Mouse (Mus musculus): ENCODE results near the gene Clmn. TPM values are rescaled to one million over a fixed set of nuclear protein-coding genes. Genes with fewer than 3 reads are reported as not detected.

The Clmn gene
- polyA plus RNA-seq, 1 experiment from 2014 or later = 3.0 TPM

- Histone ChIP-seq H3K9me3 (ENCODE audit: control insufficient read depth, low read length) (peaks cover 4% of the 10 kb centered on the region; the same call in 1 of the 2 replicates), H3K4me2 (ENCODE audit: low read depth, low read length) (no peak overlapping the region), H3K9ac (ENCODE audit: low read depth, low read length) (no peak overlapping the region), H3K4me3 (ENCODE audit: low read length) (no peak overlapping the region), H3K4me1 (ENCODE audit: control insufficient read depth, insufficient read depth, low read length) (no peaks in the 10 kb centered on the region), H3K27ac (ENCODE audit: low read length) (no peak overlapping the region), H3K27me3 (replicated peaks; ENCODE audit: control insufficient read depth, insufficient read depth, low read length) (no peaks in the 10 kb centered on the region), H3K36me3 (ENCODE audit: control insufficient read depth, insufficient read depth, low read length) (peaks cover 24% of the 10 kb centered on the region)
- WGBS = 97% methylated on average over 3 of the region's 3 CpGs
- no peak for ATAC-seq
Observed at GRCm38 (mm10) chr12:104799365-104799764, 65.5 kb downstream of the Clmn start.

GRCm38 (mm10) chr12:104797905-104798304 lies 67.0 kb downstream of the Clmn start:
- ATAC-seq = no peak
- no peaks in the 10 kb centered on the region for H3K27me3 ChIP-seq (replicated peaks; ENCODE audit: control insufficient read depth, insufficient read depth, low read length)
- WGBS = 98% methylated on average over 6 of the region's 6 CpGs

GRCm38 (mm10) chr12:104796635-104797378 lies 68.1 kb downstream of the Clmn start:
- H3K27ac ChIP-seq (ENCODE audit: low read length) = no peak overlapping the region
- no peak overlapping the region for H3K9ac ChIP-seq (ENCODE audit: low read depth, low read length)
- peaks cover 24% of the 10 kb centered on the region for H3K36me3 ChIP-seq (ENCODE audit: control insufficient read depth, insufficient read depth, low read length)
- H3K27me3 ChIP-seq (replicated peaks; ENCODE audit: control insufficient read depth, insufficient read depth, low read length) = no peaks in the 10 kb centered on the region
- H3K4me1 ChIP-seq (ENCODE audit: control insufficient read depth, insufficient read depth, low read length) = no peaks in the 10 kb centered on the region
- peaks cover 4% of the 10 kb centered on the region; the same call in 1 of the 2 replicates for H3K9me3 ChIP-seq (ENCODE audit: control insufficient read depth, low read length)
- no peak overlapping the region for H3K4me2 ChIP-seq (ENCODE audit: low read depth, low read length)
- H3K4me3 ChIP-seq (ENCODE audit: low read length) = no peak overlapping the region
- WGBS = 89% methylated on average over 11 of the region's 11 CpGs
- ATAC-seq = no peak

More at GRCm38 (mm10) chr12:104797905-104798304, 67.0 kb downstream of the Clmn start:
- Histone ChIP-seq H3K9ac (ENCODE audit: low read depth, low read length) (no peak overlapping the region), H3K4me2 (ENCODE audit: low read depth, low read length) (no peak overlapping the region), H3K9me3 (ENCODE audit: control insufficient read depth, low read length) (peaks cover 4% of the 10 kb centered on the region; the same call in 1 of the 2 replicates), H3K4me1 (ENCODE audit: control insufficient read depth, insufficient read depth, low read length) (no peaks in the 10 kb centered on the region), H3K4me3 (ENCODE audit: low read length) (no peak overlapping the region), H3K27ac (ENCODE audit: low read length) (no peak overlapping the region), H3K36me3 (ENCODE audit: control insufficient read depth, insufficient read depth, low read length) (peaks cover 24% of the 10 kb centered on the region)

GRCm38 (mm10) chr12:104794957-104795356 lies 69.9 kb downstream of the Clmn start:
- Histone ChIP-seq H3K4me3 (ENCODE audit: low read length) (no peak overlapping the region), H3K9ac (ENCODE audit: low read depth, low read length) (no peak overlapping the region), H3K27ac (ENCODE audit: low read length) (no peak overlapping the region), H3K4me2 (ENCODE audit: low read depth, low read length) (no peak overlapping the region), H3K27me3 (replicated peaks; ENCODE audit: control insufficient read depth, insufficient read depth, low read length) (no peaks in the 10 kb centered on the region), H3K4me1 (ENCODE audit: control insufficient read depth, insufficient read depth, low read length) (no peaks in the 10 kb centered on the region), H3K9me3 (ENCODE audit: control insufficient read depth, low read length) (peaks cover 4% of the 10 kb centered on the region; the same call in 1 of the 2 replicates), H3K36me3 (ENCODE audit: control insufficient read depth, insufficient read depth, low read length) (peaks cover 19% of the 10 kb centered on the region; the same call in 1 of the 2 replicates)
- no peak for ATAC-seq
- 74% methylated on average over 5 of the region's 5 CpGs for WGBS

- ATAC-seq = no peak
- Histone ChIP-seq H3K4me3 (ENCODE audit: low read length) (no peak overlapping the region), H3K27me3 (replicated peaks; ENCODE audit: control insufficient read depth, insufficient read depth, low read length) (no peaks in the 10 kb centered on the region), H3K4me2 (ENCODE audit: low read depth, low read length) (no peak overlapping the region), H3K9ac (ENCODE audit: low read depth, low read length) (no peak overlapping the region), H3K9me3 (ENCODE audit: control insufficient read depth, low read length) (no peaks in the 10 kb centered on the region), H3K36me3 (ENCODE audit: control insufficient read depth, insufficient read depth, low read length) (peaks cover 10% of the 10 kb centered on the region; the same call in 1 of the 2 replicates), H3K4me1 (ENCODE audit: control insufficient read depth, insufficient read depth, low read length) (no peaks in the 10 kb centered on the region), H3K27ac (ENCODE audit: low read length) (no peak overlapping the region)
- 53% methylated on average over 12 of the region's 12 CpGs for WGBS
Observed at GRCm38 (mm10) chr12:104793486-104793885, 71.4 kb downstream of the Clmn start.

GRCm38 (mm10) chr12:104777603-104778002 lies 87.3 kb downstream of the Clmn start:
- 76% methylated on average over 1 of the region's 1 CpGs for WGBS

GRCm38 (mm10) chr12:104771941-104772340 lies 92.9 kb downstream of the Clmn start:
- H3K4me1 ChIP-seq (ENCODE audit: control insufficient read depth, insufficient read depth, low read length) = 0 out of 2 replicates have a peak, but pooled peaks cover 3% of the 10 kb centered on the region
- H3K9ac ChIP-seq (ENCODE audit: low read depth, low read length) = no peak overlapping the region
- ATAC-seq = no peak
- no peaks in the 10 kb centered on the region for H3K9me3 ChIP-seq (ENCODE audit: control insufficient read depth, low read length)
- H3K4me3 ChIP-seq (ENCODE audit: low read length) = no peak overlapping the region
- H3K36me3 ChIP-seq (ENCODE audit: control insufficient read depth, insufficient read depth, low read length) = no peaks in the 10 kb centered on the region
- no peak overlapping the region for H3K4me2 ChIP-seq (ENCODE audit: low read depth, low read length)
- no peaks in the 10 kb centered on the region for H3K27me3 ChIP-seq (replicated peaks; ENCODE audit: control insufficient read depth, insufficient read depth, low read length)
- WGBS = 85% methylated on average over 2 of the region's 2 CpGs
- no peak overlapping the region for H3K27ac ChIP-seq (ENCODE audit: low read length)

More at GRCm38 (mm10) chr12:104777603-104778002, 87.3 kb downstream of the Clmn start:
- no peaks in the 10 kb centered on the region for H3K4me1 ChIP-seq (ENCODE audit: control insufficient read depth, insufficient read depth, low read length)
- H3K9me3 ChIP-seq (ENCODE audit: control insufficient read depth, low read length) = no peaks in the 10 kb centered on the region
- no peak overlapping the region for H3K9ac ChIP-seq (ENCODE audit: low read depth, low read length)
- H3K27me3 ChIP-seq (replicated peaks; ENCODE audit: control insufficient read depth, insufficient read depth, low read length) = no peaks in the 10 kb centered on the region
- H3K27ac ChIP-seq (ENCODE audit: low read length) = no peak overlapping the region
- ATAC-seq = no peak
- H3K36me3 ChIP-seq (ENCODE audit: control insufficient read depth, insufficient read depth, low read length) = no peaks in the 10 kb centered on the region
- no peak overlapping the region for H3K4me3 ChIP-seq (ENCODE audit: low read length)
- H3K4me2 ChIP-seq (ENCODE audit: low read depth, low read length) = no peak overlapping the region

GRCm38 (mm10) chr12:104769201-104769785 lies 95.6 kb downstream of the Clmn start:
- H3K27me3 ChIP-seq (replicated peaks; ENCODE audit: control insufficient read depth, insufficient read depth, low read length) = no peaks in the 10 kb centered on the region
- H3K4me3 ChIP-seq (ENCODE audit: low read length) = no peak overlapping the region
- H3K9me3 ChIP-seq (ENCODE audit: control insufficient read depth, low read length) = no peaks in the 10 kb centered on the region
- no peaks in the 10 kb centered on the region for H3K36me3 ChIP-seq (ENCODE audit: control insufficient read depth, insufficient read depth, low read length)
- ATAC-seq = peak; percentile 90
- no peak overlapping the region for H3K4me2 ChIP-seq (ENCODE audit: low read depth, low read length)
- WGBS = 53% methylated on average over 10 of the region's 10 CpGs
- no peak overlapping the region for H3K9ac ChIP-seq (ENCODE audit: low read depth, low read length)
- H3K4me1 ChIP-seq (ENCODE audit: control insufficient read depth, insufficient read depth, low read length) = 0 out of 2 replicates have a peak, but pooled peaks cover 3% of the 10 kb centered on the region
- no peak overlapping the region for H3K27ac ChIP-seq (ENCODE audit: low read length)

- H3K4me1 ChIP-seq (ENCODE audit: control insufficient read depth, insufficient read depth, low read length) = 0 out of 2 replicates have a peak, but pooled peaks cover 3% of the 10 kb centered on the region
- WGBS = 82% methylated on average over 4 of the region's 4 CpGs
- H3K27me3 ChIP-seq (replicated peaks; ENCODE audit: control insufficient read depth, insufficient read depth, low read length) = no peaks in the 10 kb centered on the region
- no peak for ATAC-seq
- no peaks in the 10 kb centered on the region for H3K9me3 ChIP-seq (ENCODE audit: control insufficient read depth, low read length)
- H3K27ac ChIP-seq (ENCODE audit: low read length) = no peak overlapping the region
- H3K9ac ChIP-seq (ENCODE audit: low read depth, low read length) = no peak overlapping the region
- no peak overlapping the region for H3K4me3 ChIP-seq (ENCODE audit: low read length)
- H3K36me3 ChIP-seq (ENCODE audit: control insufficient read depth, insufficient read depth, low read length) = no peaks in the 10 kb centered on the region
- no peak overlapping the region for H3K4me2 ChIP-seq (ENCODE audit: low read depth, low read length)
Observed at GRCm38 (mm10) chr12:104767183-104767582, 97.7 kb downstream of the Clmn start.

Measured in intestine, embryonic 16.5 days (tissue).